16 mouse cellular contexts compared by ENCODE assay signal in genomic region chr4:12628702-12629374, GRCm38 (mm10).
DNase-seq lines count a peak whose midpoint lies in the region; ATAC-seq lines count a peak whose summit lies in the region.
"Had no signal": no experiment of that assay in that cellular context is flagged by ENCODE, and none has a peak within 500 bp of the region (broad histone marks: within the 10 kb centered on the region; RNA-seq: fewer than 3 reads in every experiment).

No protein-coding gene starts in this region.

- no peaks in the 10 kb centered on the region for H3K36me3 ChIP-seq in neural tube, embryonic 15.5 days
- no peaks in the 10 kb centered on the region for H3K36me3 ChIP-seq in hindbrain, embryonic 13.5 days
- H3K36me3 ChIP-seq in midbrain, embryonic 14.5 days (ENCODE audit: control insufficient read depth, insufficient read depth, low read length): no peaks in the 10 kb centered on the region
- H3K36me3 ChIP-seq in kidney, embryonic 16.5 days (ENCODE audit: insufficient read depth, low read length): no peaks in the 10 kb centered on the region
- H3K36me3 ChIP-seq: limb, embryonic 12.5 days had no signal

- H3K4me2 ChIP-seq in neural tube, embryonic 15.5 days: no peak overlapping the region
- no peak overlapping the region for H3K4me2 ChIP-seq in hindbrain, embryonic 13.5 days
- no peak overlapping the region for H3K4me2 ChIP-seq in midbrain, embryonic 14.5 days (ENCODE audit: low read length)
- H3K4me2 ChIP-seq in kidney, embryonic 16.5 days (replicated peaks; ENCODE audit: low read depth, low read length): no peak overlapping the region
- H3K4me2 ChIP-seq: limb, embryonic 12.5 days had no signal

- ATAC-seq in neural tube, embryonic 15.5 days (ENCODE audit: low FRiP score): no peak
- peak; percentile 69 for ATAC-seq in hindbrain, embryonic 13.5 days (ENCODE audit: low FRiP score)
- peak; percentile 81; the same call in 1 of the 2 replicates for ATAC-seq in midbrain, embryonic 14.5 days (ENCODE audit: low FRiP score, low TSS enrichment)
- ATAC-seq in kidney, embryonic 16.5 days (ENCODE audit: low FRiP score, low TSS enrichment): no peak

- no peaks in the 10 kb centered on the region for H3K9me3 ChIP-seq in neural tube, embryonic 15.5 days (replicated peaks)
- H3K9me3 ChIP-seq in hindbrain, embryonic 13.5 days: no peaks in the 10 kb centered on the region
- no peaks in the 10 kb centered on the region for H3K9me3 ChIP-seq in midbrain, embryonic 14.5 days (ENCODE audit: control insufficient read depth, low read length)
- H3K9me3 ChIP-seq in kidney, embryonic 16.5 days (ENCODE audit: low read length): no peaks in the 10 kb centered on the region
- H3K9me3 ChIP-seq: limb, embryonic 12.5 days had no signal

- peak; percentile 40 for DNase-seq in neural tube, embryonic 10.5 days (ENCODE audit: extremely low spot score, low spot score)
- DNase-seq in midbrain, embryonic 14.5 days: peak; percentile 59
- no peak for DNase-seq in liver
- no peak for DNase-seq in left cerebral cortex, postnatal 25 days (ENCODE audit: low spot score in 2 of 2)
- DNase-seq: adrenal gland, postnatal 14 days; cerebellum, postnatal 14 days; heart, adult 2 months; heart, postnatal 14 days; kidney, adult 2 months; lung, postnatal 4 days; right cerebral cortex, adult 18-20 months had no signal

- H3K4me1 ChIP-seq in neural tube, embryonic 15.5 days: peaks cover 4% of the 10 kb centered on the region; the same call in 1 of the 2 replicates
- H3K4me1 ChIP-seq in hindbrain, embryonic 13.5 days (replicated peaks): peaks cover 14% of the 10 kb centered on the region
- H3K4me1 ChIP-seq in midbrain, embryonic 14.5 days (ENCODE audit: control insufficient read depth, insufficient read depth, low read length): 0 out of 2 replicates have a peak, but pooled peaks cover 3% of the 10 kb centered on the region
- H3K4me1 ChIP-seq in kidney, embryonic 16.5 days (ENCODE audit: insufficient read depth, low read length): 0 out of 2 replicates have a peak, but pooled peaks cover 3% of the 10 kb centered on the region

- H3K27ac ChIP-seq in neural tube, embryonic 15.5 days (replicated peaks): no peak overlapping the region
- 0 out of 2 replicates have a peak overlapping the region, but pooled peaks have one; percentile 23 for H3K27ac ChIP-seq in hindbrain, embryonic 13.5 days
- no peak overlapping the region for H3K27ac ChIP-seq in midbrain, embryonic 14.5 days (replicated peaks; ENCODE audit: low read depth, low read length)
- H3K27ac ChIP-seq in kidney, embryonic 16.5 days (ENCODE audit: low read length): no peak overlapping the region
- H3K27ac ChIP-seq: heart, adult 2 months; limb, embryonic 12.5 days had no signal

- WGBS in neural tube, embryonic 15.5 days: 14% methylated on average over 5 of the region's 5 CpGs
- 17% methylated on average over 5 of the region's 5 CpGs for WGBS in hindbrain, embryonic 13.5 days
- 8% methylated on average over 5 of the region's 5 CpGs for WGBS in midbrain, embryonic 14.5 days
- 22% methylated on average over 5 of the region's 5 CpGs for WGBS in kidney, embryonic 16.5 days

- intact Hi-C loops in left cerebral cortex, postnatal 25 days (cut with DNase I): no loop called here

- no peaks in the 10 kb centered on the region for H3K27me3 ChIP-seq in neural tube, embryonic 15.5 days (replicated peaks)
- peaks cover 25% of the 10 kb centered on the region for H3K27me3 ChIP-seq in hindbrain, embryonic 13.5 days
- H3K27me3 ChIP-seq in midbrain, embryonic 14.5 days (ENCODE audit: control insufficient read depth, insufficient read depth, low read length): no peaks in the 10 kb centered on the region
- H3K27me3 ChIP-seq in kidney, embryonic 16.5 days (ENCODE audit: insufficient read depth, low read length): no peaks in the 10 kb centered on the region
- H3K27me3 ChIP-seq: limb, embryonic 12.5 days had no signal

- no peak overlapping the region for H3K9ac ChIP-seq in neural tube, embryonic 15.5 days (replicated peaks)
- no peak overlapping the region for H3K9ac ChIP-seq in hindbrain, embryonic 13.5 days
- no peak overlapping the region for H3K9ac ChIP-seq in midbrain, embryonic 14.5 days (replicated peaks; ENCODE audit: low read length)
- H3K9ac ChIP-seq in kidney, embryonic 16.5 days (replicated peaks; ENCODE audit: low read length): no peak overlapping the region
- H3K9ac ChIP-seq: limb, embryonic 12.5 days had no signal

- no peak overlapping the region for H3K4me3 ChIP-seq in neural tube, embryonic 15.5 days (replicated peaks)
- H3K4me3 ChIP-seq in hindbrain, embryonic 13.5 days: no peak overlapping the region
- no peak overlapping the region for H3K4me3 ChIP-seq in midbrain, embryonic 14.5 days (replicated peaks; ENCODE audit: low read depth, low read length)
- H3K4me3 ChIP-seq in kidney, embryonic 16.5 days (ENCODE audit: low read length): no peak overlapping the region
- H3K4me3 ChIP-seq: heart, adult 2 months; limb, embryonic 12.5 days; myocyte had no signal

Comparison
In these comparisons a context has a peak if more than half of its experiments do, and no peak if none do; other contexts are left out.
1. DNase-seq: peak in neural tube, embryonic 10.5 days (single experiment) and midbrain, embryonic 14.5 days (single experiment); none in liver (single experiment) and left cerebral cortex, postnatal 25 days (0 of 2).
2. ATAC-seq: peak in hindbrain, embryonic 13.5 days (single experiment) and midbrain, embryonic 14.5 days (single experiment); none in neural tube, embryonic 15.5 days (single experiment) and kidney, embryonic 16.5 days (single experiment).